Mouse (Mus musculus) CH12.LX (cell line): ENCODE measurements at regions not wholly inside any gene's neighbourhood (a gene's known extent, or its start where the extent isn't known, plus 50 kb on each side); places are given as distances from the start of the nearest gene placed in this dataset.

Source experiments
- DNase-seq: peaks from one replicate; pipeline ENCODE4 v3.0.0-alpha.2; 2013; ENCODE audit errors: extremely low read depth
- H3K27ac ChIP-seq: 2 replicates; pipeline ENCODE4 v1.5.1; 2012; ENCODE audit warnings: low read depth, mild to moderate bottlenecking, control low read depth, moderate library complexity; ENCODE audit not compliant: insufficient read depth
- H3K27me3 ChIP-seq: replicated peaks from 2 replicates; pipeline ENCODE3; 2012; ENCODE audit warnings: inconsistent platforms
- H3K36me3 ChIP-seq, 2 experiments: replicated peaks in 1 of 2; 2 replicates each; pipeline versions ENCODE3 to v1.6.1; 2012; ENCODE audit warnings: inconsistent platforms in 1 of 2, low read length in 1 of 2, mild to moderate bottlenecking in 1 of 2, mixed read lengths in 1 of 2, moderate library complexity in 1 of 2; ENCODE audit not compliant: control insufficient read depth in 1 of 2, insufficient read depth in 1 of 2
- H3K4me1 ChIP-seq, 2 experiments: 2 replicates each; pipeline ENCODE4 v1.6.1; 2012; ENCODE audit warnings: inconsistent platforms in 1 of 2, moderate library complexity in 1 of 2; ENCODE audit not compliant: insufficient read depth in 2 of 2, control insufficient read depth in 1 of 2
- H3K4me2 ChIP-seq: 2 replicates; pipeline ENCODE4 v1.6.1; 2012; ENCODE audit warnings: low read depth, mild to moderate bottlenecking, control low read depth; ENCODE audit not compliant: poor library complexity, insufficient read depth, severe bottlenecking
- H3K4me3 ChIP-seq, 3 experiments: fragments of 150-350 bp in 1 of 3; sonication (generic) in 1 of 3; replicated peaks in 1 of 3; 2 replicates each; pipeline versions ENCODE3 to v1.5.1; 2011 to 2012; ENCODE audit warnings: low read depth in 2 of 3, low read length in 2 of 3, mild to moderate bottlenecking in 2 of 3, moderate library complexity in 2 of 3, control low read depth in 1 of 3, improper control_type of control experiment in 1 of 3, inconsistent platforms in 1 of 3, mixed read lengths in 1 of 3; ENCODE audit not compliant: poor library complexity in 1 of 3
- H3K79me2 ChIP-seq: replicated peaks from 2 replicates; pipeline ENCODE4 v1.6.1; 2012; ENCODE audit warnings: mild to moderate bottlenecking, moderate library complexity; ENCODE audit not compliant: control insufficient read depth, poor library complexity, insufficient read depth, severe bottlenecking; ENCODE audit errors: extremely low read depth
- H3K9ac ChIP-seq: 2 replicates; pipeline ENCODE4 v1.6.1; 2012; ENCODE audit warnings: low read depth, mild to moderate bottlenecking, control low read depth, moderate library complexity; ENCODE audit not compliant: insufficient read depth
- H3K9me3 ChIP-seq: replicated peaks from 2 replicates; pipeline ENCODE3; 2012; ENCODE audit warnings: low read length, inconsistent platforms, mixed read lengths
- BHLHE40 ChIP-seq: IDR thresholded peaks from 2 replicates; pipeline ENCODE4 v1.6.1; 2011; ENCODE audit warnings: mild to moderate bottlenecking, low read depth, low read length, improper control_type of control experiment
- E2F4 ChIP-seq: IDR thresholded peaks from 2 replicates; pipeline ENCODE4 v1.6.1; 2011; ENCODE audit warnings: low read depth, low read length, improper control_type of control experiment; ENCODE audit not compliant: insufficient replicate concordance
- ELF1 ChIP-seq: IDR thresholded peaks from 2 replicates; pipeline ENCODE4 v1.6.1; 2014; ENCODE audit warnings: low read depth, mild to moderate bottlenecking, inconsistent platforms, low read length, improper control_type of control experiment
- ETS1 ChIP-seq: conservative IDR thresholded peaks from 2 replicates; pipeline ENCODE4 v1.6.1; 2012; ENCODE audit warnings: low read depth, mild to moderate bottlenecking, inconsistent platforms, low read length, improper control_type of control experiment, moderate library complexity
- JUN ChIP-seq: IDR thresholded peaks from 2 replicates; pipeline ENCODE4 v1.6.1; 2011; ENCODE audit warnings: low read depth, mild to moderate bottlenecking, low read length, improper control_type of control experiment, moderate library complexity; ENCODE audit not compliant: insufficient read depth
- JUND ChIP-seq: conservative IDR thresholded peaks from 2 replicates; pipeline ENCODE4 v1.6.1; 2011; ENCODE audit warnings: low read depth, low read length, improper control_type of control experiment
- KAT2A ChIP-seq: IDR thresholded peaks from 2 replicates; pipeline ENCODE4 v1.6.1; 2012; ENCODE audit warnings: low read length, improper control_type of control experiment, inconsistent platforms; ENCODE audit not compliant: insufficient replicate concordance
- MXI1 ChIP-seq: IDR thresholded peaks from 2 replicates; pipeline ENCODE4 v1.6.1; 2011; ENCODE audit warnings: mild to moderate bottlenecking, low read depth, low read length, improper control_type of control experiment
- NRF1 ChIP-seq: IDR thresholded peaks from 2 replicates; pipeline ENCODE4 v1.6.1; 2014; ENCODE audit warnings: low read depth, mild to moderate bottlenecking, inconsistent platforms, low read length, improper control_type of control experiment, moderate library complexity
- POLR2A ChIP-seq: IDR thresholded peaks from 2 replicates; pipeline ENCODE4 v1.6.1; 2011; ENCODE audit warnings: low read depth, mild to moderate bottlenecking, improper control_type of control experiment, low read length
- POLR2AphosphoS2 ChIP-seq: IDR thresholded peaks from 2 replicates; pipeline ENCODE4 v1.6.1; 2011; ENCODE audit warnings: low read depth, low read length, improper control_type of control experiment
- SIN3A ChIP-seq: IDR thresholded peaks from 2 replicates; pipeline ENCODE4 v1.6.1; 2012; ENCODE audit warnings: low read length, improper control_type of control experiment, inconsistent platforms
- SMC3 ChIP-seq: IDR thresholded peaks from 2 replicates; pipeline ENCODE4 v1.6.1; 2011; ENCODE audit warnings: low read depth, low read length, improper control_type of control experiment
- USF2 ChIP-seq: conservative IDR thresholded peaks from 2 replicates; pipeline ENCODE4 v1.6.1; 2011; ENCODE audit warnings: low read depth, low read length, improper control_type of control experiment
- ZC3H11A ChIP-seq: IDR thresholded peaks from 2 replicates; pipeline ENCODE4 v1.6.1; 2012; ENCODE audit warnings: low read depth, mild to moderate bottlenecking, inconsistent platforms, low read length, improper control_type of control experiment
- dilution Hi-C: fragments of 300-500 bp; cut with MboI; formaldehyde crosslinking; loops from 2 replicates; pipeline ENCODE4 v1.14.3; 2020; ENCODE audit warnings: low sequenced_read_pairs; ENCODE audit not compliant: extremely low pct_unique_long_range_greater_than_20kb, extremely low pct_ligation_motif_present
- in situ Hi-C: fragments of 300-500 bp; cut with MboI; formaldehyde crosslinking; loops from 3 replicates; pipeline ENCODE4 v1.14.3; 2019; ENCODE audit warnings: low sequenced_read_pairs, low pct_ligation_motif_present, low pct_unique_long_range_greater_than_20kb, mixed read lengths

- in situ Hi-C loops, result no loop called here
- no peaks in the 10 kb centered on the region for H3K4me1 ChIP-seq
- TF ChIP-seq POLR2AphosphoS2, result no peak
- no peak for TF ChIP-seq JUN
- no peak for TF ChIP-seq MXI1
- TF ChIP-seq USF2, result no peak
Measured at GRCm38 (mm10) chr10:92516886-92517285, 205.3 kb downstream of the Nedd1 start.

DNA sequence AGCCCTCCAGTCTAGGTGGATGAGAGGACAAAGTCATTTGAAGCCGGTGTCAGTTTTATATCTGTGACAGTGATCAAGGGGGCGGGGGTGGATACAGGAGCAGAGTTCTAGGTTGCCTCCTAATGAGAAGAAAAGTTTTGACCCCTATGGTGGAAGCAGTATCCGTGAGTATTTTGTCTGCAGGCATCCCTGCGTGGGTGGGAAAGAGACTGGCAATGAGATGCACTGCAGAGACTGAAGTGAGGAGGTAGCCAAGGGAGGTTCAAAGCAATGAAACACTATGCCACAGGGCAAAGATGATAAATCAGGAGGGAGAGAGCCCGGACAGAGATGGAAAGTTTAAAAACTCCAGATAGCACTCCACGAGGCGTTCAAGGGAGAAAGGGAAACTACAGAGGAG is 210.5 kb downstream of the Nedd1 start:
- no peaks in the 10 kb centered on the region for H3K36me3 ChIP-seq
- dilution Hi-C loops (no loop called here), in situ Hi-C loops (no loop called here)
- H3K79me2 ChIP-seq, result no peaks in the 10 kb centered on the region
- H3K4me3 ChIP-seq, result no peak overlapping the region
- no peak overlapping the region for H3K27ac ChIP-seq
- H3K4me1 ChIP-seq, result no peaks in the 10 kb centered on the region
- no peak overlapping the region for H3K4me2 ChIP-seq
- no peak for TF ChIP-seq ETS1
- no peak for TF ChIP-seq SMC3
- no peak for TF ChIP-seq JUN
- no peak for TF ChIP-seq KAT2A
- no peak for TF ChIP-seq POLR2A
- no peak for TF ChIP-seq BHLHE40
- no peak for TF ChIP-seq ZC3H11A
- no peak for TF ChIP-seq E2F4
- no peak for TF ChIP-seq ELF1
- TF ChIP-seq NRF1, result no peak
- no peak overlapping the region for H3K9ac ChIP-seq
- H3K9me3 ChIP-seq, result no peaks in the 10 kb centered on the region
- H3K27me3 ChIP-seq, result no peaks in the 10 kb centered on the region
- DNase-seq, result no peak

More at GRCm38 (mm10) chr10:92516886-92517285, 205.3 kb downstream of the Nedd1 start:
- Histone ChIP-seq H3K27ac (no peak overlapping the region), H3K9ac (no peak overlapping the region), H3K4me3 (no peak overlapping the region), H3K9me3 (no peaks in the 10 kb centered on the region), H3K79me2 (no peaks in the 10 kb centered on the region), H3K4me2 (no peak overlapping the region), H3K27me3 (no peaks in the 10 kb centered on the region), H3K36me3 (no peaks in the 10 kb centered on the region)
- dilution Hi-C loops, result no loop called here
- no peak for DNase-seq

DNA sequence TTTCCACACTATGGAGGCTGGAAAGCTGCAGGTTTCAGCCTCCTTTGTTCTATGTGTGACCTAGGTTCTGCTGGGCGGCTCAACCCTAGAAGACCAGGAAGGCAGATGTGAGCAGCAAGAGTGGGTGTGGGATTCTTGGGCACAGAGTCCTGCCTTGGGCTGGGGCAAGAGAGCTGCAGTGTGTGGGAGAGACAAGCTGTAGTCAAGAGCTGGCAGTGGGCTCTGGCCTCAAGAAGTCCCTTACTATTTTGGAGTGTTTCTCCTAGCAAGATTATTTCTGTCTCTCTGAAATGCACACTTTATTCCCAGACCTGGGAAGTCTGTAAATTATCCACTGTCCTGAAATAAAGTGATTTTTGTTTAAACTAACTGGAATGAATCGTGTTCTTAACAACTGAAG is 211.5 kb downstream of the Nedd1 start:
- DNase-seq, result no peak
- no peaks in the 10 kb centered on the region for H3K79me2 ChIP-seq
- no peaks in the 10 kb centered on the region for H3K4me1 ChIP-seq
- H3K9ac ChIP-seq, result no peak overlapping the region
- in situ Hi-C loops, result no loop called here
- no peak for TF ChIP-seq SIN3A
- no peak for TF ChIP-seq JUN
- TF ChIP-seq JUND, result no peak
- TF ChIP-seq ELF1, result no peak
- no peak overlapping the region for H3K27ac ChIP-seq
- no peaks in the 10 kb centered on the region for H3K27me3 ChIP-seq
- no peaks in the 10 kb centered on the region for H3K36me3 ChIP-seq
- H3K9me3 ChIP-seq, result no peaks in the 10 kb centered on the region
- no peak overlapping the region for H3K4me3 ChIP-seq
- H3K4me2 ChIP-seq, result no peak overlapping the region
- dilution Hi-C loops, result no loop called here
